In the genomic region with DNA sequence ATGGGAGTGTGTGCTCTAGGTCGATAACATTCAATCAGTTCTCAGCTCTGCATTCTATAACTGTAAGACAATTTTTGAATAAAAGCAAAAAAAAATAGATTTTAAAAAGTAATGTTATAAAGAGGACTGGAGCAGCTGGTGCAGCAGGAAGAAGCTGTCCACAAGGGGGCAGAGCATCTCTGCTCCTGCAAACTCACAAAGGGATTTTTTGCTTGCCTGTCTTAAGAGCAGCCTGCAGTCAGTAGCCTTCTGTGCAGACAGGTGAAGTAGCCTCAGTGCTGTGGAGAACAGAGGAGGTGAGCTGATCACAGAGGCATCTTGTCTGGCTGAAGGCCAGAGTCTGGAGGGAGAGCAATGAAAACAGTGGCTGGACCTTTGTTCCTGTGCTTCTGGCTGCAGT, we compare ENCODE assay signal across 8 mouse cellular contexts.
DNase-seq lines count a peak whose midpoint lies in the region; ATAC-seq and TF ChIP-seq lines count a peak whose summit lies in the region.
"Not testable (repeated sequence)": the region's sequence is repeated elsewhere in the genome, so short reads cannot be mapped to it uniquely, and the experiment has no call there.

No protein-coding gene starts in this region.

- not testable (repeated sequence) for H3K27me3 ChIP-seq in hindbrain, postnatal 0 days (ENCODE audit: insufficient read depth, low read length)

- peak; percentile 1 for DNase-seq in Muller cell, postnatal 12 days (ENCODE audit: inconsistent ontology term)
- DNase-seq in cerebellum, postnatal 10 days, result peak; percentile 66 to 69
- peak; percentile 13 to 52 for DNase-seq in frontal cortex, postnatal 10 days (ENCODE audit: low spot score in 2 of 2)
- DNase-seq in hindbrain, postnatal 0 days (ENCODE audit: low spot score), result peak; percentile 75
- DNase-seq in layer of hippocampus, postnatal 10 days (ENCODE audit: low spot score in 2 of 2), result peak; percentile 64 to 72
- DNase-seq in lung, postnatal 10 days, result peak; percentile 48
- peak; percentile 8 for DNase-seq in ovary, postnatal 14 days (ENCODE audit: low spot score)
- DNase-seq in thymus, postnatal 0 days (ENCODE audit: low spot score), result peak; percentile 82

- not testable (repeated sequence) for H3K36me3 ChIP-seq in hindbrain, postnatal 0 days (ENCODE audit: insufficient read depth, low read length)

- ATAC-seq in hindbrain, postnatal 0 days, result peak; percentile 77; the same call in 1 of the 2 replicates

- H3K4me2 ChIP-seq in hindbrain, postnatal 0 days (ENCODE audit: low read depth, low read length), result not testable (repeated sequence)

- not testable (repeated sequence) for H3K4me3 ChIP-seq in hindbrain, postnatal 0 days (ENCODE audit: low read length)

- TF ChIP-seq CTCF in hindbrain, postnatal 0 days (IDR thresholded peaks at IDR 0.05; ENCODE audit: low read depth), result peak; percentile 78

- not testable (repeated sequence) for H3K9ac ChIP-seq in hindbrain, postnatal 0 days (replicated peaks; ENCODE audit: low read length)

- H3K27ac ChIP-seq in hindbrain, postnatal 0 days, result peak overlapping the region; percentile 4; the same call in 1 of the 2 replicates

- not testable (repeated sequence) for H3K9me3 ChIP-seq in hindbrain, postnatal 0 days (ENCODE audit: low read length)

- not testable (repeated sequence) for H3K4me1 ChIP-seq in hindbrain, postnatal 0 days (ENCODE audit: insufficient read depth, low read length)

- WGBS in hindbrain, postnatal 0 days, result 62% methylated on average over 1 of the region's 1 CpGs

Comparison
In these comparisons a context has a peak if more than half of its experiments do, and no peak if none do; other contexts are left out.
1. DNase-seq: peak in every context shown above with its lines; median percentile 82 in thymus, postnatal 0 days; 75 in hindbrain, postnatal 0 days; 68 in layer of hippocampus, postnatal 10 days; 68 in cerebellum, postnatal 10 days; 48 in lung, postnatal 10 days; 32 in frontal cortex, postnatal 10 days; 8 in ovary, postnatal 14 days; 1 in Muller cell, postnatal 12 days.